Mouse (Mus musculus): Measurements from ENCODE around the gene Dll1.

Gene Dll1

DNA sequence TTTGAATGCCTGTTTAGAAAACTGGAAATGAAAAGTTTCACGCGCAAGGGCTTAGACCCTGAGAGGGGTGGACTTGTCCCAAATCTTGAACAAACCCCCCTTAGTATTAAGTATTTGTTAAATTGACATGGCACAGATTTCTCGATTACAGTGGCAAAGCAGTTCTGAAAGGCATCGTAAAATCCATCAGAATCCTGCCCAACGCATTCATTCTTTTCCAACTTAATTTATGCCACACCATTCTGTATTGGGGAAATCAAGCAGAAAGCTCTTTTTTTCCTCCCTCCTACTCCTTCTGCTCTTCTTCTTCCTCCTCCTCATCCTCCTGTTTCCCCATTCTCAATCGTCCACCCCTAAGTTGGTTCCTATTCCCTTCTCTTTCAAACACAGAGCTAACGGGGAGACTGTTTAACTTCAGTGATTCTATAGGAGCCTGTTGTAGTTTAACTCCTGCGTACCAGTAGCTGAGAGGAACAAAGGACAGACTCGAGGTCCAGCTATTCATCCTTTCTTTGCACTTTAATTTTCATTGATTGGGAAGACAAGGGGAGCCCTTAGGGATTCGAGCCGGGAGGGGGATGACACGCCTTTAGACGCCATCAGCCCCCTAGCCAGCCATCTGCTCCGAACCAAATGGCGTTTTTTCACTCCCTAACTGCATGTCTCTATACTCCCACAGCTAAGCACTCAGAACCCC, 1.9 kb upstream of the Dll1 start:
- DNase-seq (ENCODE audit: low spot score) = no peak

DNA sequence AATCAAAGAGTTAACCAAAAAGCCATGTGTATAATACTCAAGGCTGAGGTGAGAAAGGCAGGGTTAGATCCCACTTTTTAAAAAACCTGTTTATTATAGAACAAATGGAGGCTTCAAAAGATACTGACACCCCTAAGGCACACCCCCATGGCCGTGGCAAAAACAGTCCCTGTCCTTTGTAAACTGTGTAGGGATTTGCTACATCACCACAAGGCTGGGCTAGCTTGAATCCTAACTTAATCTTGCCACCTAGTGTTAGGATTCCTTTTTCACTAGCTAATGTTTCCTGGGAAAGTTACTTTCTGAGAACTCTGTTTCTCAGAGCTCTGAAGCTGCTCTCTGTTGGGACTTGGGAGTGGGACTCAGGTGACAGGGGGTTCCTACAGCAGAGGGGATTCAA, 1.2 kb upstream of the Dll1 start:
- peak; percentile 64 for DNase-seq (ENCODE audit: low spot score)

DNA sequence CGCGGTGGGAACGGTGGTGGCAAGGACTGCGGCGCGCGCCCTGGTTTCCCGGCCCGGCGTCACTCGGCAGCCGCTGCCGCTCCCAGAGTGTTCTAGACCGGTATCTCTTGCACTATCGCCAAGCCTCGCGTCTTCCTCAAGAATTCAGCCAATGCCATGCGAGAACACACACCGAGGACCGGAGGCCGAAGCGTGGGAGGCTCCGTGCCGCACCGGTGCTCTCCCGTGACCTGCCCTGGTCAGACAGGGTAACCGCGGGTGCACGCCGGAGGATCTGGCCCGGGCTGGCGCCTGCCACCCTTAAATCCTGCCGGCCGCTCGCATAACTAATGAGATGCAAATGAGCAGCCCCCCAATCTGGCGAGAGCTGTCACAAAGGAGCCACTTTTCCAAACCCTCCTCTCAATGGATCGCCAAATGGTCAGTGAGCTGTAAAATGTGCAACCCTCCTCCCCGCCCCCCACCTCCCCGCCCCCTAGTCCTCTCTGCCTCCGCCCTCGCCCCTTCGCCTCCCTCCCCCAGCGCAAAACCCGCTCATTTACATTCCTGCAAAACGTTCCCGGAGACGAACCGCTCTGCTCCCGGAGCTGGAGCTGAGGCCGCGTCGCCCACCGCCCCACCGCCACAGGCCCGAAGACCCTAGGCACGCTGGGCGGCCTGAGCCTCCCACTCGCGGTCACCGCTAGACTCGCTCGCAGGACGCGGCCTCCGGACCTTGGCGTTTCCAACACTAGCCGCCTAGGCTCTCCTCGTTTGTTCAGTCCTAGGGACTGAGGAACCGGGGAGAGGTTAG, 775 bp downstream of the Dll1 start:
- peak; percentile 73 for DNase-seq (ENCODE audit: low spot score)

DNA sequence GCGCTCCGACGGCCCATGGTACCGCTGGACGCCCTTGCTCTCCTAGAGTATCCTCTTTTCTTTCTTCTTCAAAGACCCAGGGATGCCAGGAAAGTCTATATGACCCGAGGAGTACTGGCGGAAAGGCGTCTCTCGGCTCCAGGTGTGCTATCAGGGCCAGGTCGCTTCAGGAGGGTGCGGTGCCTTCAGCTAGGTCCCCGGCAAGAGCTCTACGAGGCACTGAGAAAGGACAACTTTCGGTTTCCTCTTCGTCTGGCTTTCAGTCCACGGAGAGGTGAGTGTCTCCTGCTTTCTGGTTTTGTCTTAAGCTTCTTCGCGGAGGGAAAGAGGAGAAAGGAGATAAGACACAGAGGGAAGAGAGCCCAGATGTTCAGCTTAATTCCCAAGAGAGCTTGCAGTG, 1.4 kb downstream of the Dll1 start:
- DNase-seq (ENCODE audit: low spot score) = no peak

DNA sequence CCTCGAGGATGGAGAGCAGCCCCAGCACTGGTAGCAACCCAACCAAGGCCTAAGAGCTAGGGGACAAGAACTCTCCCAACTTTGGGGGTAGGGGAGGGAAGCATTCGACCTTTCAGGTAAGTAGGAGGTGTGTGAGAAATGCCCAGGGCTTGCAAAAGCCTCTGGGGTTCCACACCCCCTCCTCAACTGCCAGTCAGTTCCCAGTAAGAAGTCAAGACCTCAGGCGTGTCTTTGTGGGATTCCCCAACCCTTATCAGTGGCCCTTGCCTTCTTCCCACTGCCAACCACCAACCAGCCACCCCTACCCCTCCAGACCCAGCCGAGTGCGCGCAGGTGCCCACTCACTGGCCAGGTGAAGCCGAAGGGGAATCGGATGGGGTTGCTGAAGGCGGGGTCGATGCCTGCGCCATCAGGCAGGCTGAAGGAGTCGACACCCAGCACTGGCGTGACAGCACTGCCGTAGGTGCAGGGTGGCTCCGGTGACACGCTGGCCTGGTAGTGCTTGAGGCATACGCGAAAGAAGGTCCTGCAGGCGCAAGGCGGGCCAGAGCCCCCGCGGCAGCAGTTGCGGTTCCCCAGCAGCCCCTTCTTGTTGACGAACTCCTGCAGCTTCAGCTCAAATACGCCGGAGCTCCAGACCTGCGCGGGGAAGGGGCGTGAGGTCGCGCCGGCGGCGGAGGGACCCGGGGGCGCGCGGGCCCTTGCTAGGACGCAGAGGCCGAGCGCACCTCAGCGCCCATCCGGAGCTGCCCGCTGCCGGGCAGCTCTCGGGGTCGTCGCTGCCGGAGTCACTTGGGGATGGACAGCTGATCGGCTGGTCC, 2.1 kb downstream of the Dll1 start:
- no peak for DNase-seq (ENCODE audit: low spot score)

DNA sequence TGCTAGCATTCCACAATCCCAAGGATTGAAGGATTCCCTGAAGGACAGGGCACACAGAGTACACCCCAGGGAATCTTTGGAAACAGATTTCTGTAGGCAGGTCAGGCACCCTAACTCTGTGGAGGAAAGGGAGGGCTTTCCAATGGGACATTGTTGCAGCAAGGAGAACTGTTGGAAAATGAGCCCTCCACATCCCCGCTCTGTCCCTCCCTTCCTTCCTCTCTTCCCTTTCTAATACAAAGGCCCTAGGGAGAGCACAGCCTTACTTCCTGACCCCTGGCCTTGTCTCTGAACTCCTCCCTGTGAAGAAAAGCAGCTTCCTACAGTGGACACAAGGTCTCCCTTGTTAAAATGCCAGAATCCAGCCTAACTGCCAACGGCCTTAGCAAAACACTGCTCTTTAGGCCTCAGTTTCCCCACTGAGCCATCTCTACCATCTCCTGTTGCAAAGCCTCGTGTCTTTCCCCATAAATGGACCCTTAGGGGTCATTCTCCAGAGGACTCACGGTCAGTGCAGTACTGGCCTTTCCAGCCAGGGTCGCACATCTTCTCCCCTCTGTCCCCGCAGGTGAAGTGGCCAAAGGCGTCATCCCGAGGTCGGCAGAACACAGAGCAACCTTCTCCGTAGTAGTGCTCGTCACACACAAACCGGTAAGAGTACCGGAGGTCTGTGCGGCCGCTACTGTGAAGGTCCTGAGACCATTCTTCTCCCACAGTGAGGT, 3.6 kb downstream of the Dll1 start:
- DNase-seq (ENCODE audit: low spot score) = peak; percentile 44

DNA sequence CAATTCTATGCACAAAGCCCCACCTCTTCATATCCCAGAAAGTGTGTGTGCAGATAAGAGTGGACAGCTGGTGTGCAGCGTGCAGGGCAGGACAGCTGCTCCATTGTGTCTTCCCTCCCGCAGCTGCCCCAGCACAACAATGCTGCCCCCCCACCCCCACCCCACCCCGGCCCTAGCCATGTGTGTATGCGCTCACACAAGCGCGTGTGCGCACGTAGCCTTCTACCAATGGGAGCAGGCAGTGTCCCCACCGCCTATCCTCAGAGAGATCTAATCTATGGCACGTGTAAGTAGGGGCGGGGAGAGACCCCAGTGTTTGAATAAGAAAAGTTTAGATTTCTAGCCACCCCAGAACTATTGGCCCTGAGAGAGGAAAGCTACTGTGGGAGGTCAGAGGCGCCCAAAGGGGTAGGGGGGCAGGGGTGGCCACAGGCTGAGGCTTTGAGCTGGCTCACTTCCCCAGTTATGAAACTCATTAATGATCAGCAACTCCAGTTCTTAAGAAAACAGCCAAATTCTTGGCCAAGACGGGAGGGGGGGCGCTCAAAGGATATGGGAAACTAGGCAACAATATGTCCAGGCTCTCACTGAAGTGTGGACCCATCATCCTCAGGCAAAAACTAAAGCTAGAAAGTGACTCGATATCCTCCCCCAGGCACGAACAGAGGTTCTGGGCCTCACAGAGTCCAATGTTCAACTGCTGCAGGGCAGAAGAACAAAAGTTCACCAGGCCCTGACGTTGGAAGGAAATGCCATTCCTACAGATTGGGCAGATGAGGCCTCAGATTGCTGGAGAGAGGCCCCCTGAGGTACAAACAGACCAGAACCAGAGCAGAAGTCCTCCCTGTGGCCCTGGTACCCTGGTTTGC, 4.5 kb downstream of the Dll1 start:
- DNase-seq (ENCODE audit: low spot score) = no peak

DNA sequence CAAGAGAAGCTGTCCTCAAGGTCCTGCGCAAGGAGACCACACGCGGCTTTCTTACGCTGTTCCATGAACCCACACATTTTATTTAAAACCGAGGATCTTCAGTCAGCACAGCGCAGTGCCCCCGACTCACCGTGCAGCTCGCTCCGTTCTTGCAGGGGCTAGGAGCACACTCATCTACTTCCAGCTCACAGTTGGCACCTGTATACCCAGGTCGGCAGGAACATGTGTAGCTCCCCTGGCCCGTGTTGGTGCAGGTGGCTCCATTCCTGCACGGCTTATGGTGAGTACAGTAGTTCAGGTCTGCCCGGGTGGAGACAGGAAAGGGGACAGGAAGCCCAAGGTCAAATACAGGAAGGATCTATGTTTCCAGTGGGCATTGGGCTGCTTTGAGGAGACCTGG, 6.3 kb downstream of the Dll1 start:
- no peak for DNase-seq (ENCODE audit: low spot score)

DNA sequence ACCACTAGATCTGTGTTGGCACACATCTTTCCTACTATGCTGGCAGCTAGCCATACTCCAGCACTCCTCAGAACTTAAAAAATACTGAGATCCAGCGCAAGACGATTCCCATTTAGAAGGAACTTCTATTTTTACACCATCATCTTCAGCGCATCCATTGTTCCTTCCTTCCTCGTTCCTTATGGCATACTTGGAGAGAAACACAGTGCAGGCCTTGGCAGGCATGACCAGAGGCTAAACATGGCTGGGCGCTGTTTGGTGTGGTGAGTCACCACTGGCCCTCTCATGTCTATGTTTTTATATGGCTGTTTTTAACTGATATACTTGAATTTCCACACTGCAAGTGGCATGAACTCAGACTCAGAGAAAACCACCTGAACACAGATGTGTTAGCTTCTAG, 11.0 kb downstream of the Dll1 start:
- no peak for DNase-seq (ENCODE audit: low spot score)

DNA sequence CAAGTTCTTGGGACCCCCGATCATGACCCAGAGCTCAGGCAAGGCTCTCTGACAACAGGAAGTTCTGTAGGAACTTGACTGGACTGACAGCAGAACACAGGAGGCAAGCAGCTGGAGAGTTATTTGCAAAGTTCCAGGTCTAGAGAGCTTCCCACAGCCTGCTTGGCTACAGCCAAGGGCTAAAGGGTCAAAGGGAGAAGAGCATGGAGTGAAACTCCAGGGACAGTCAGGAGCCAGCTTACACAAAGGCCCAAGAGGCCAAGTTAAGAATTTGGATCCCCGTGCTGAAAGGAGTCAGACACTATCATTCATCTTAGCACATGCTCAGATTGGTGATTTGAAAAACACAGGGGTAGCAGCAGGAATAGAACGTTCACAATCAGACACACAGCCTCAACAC, 13.0 kb downstream of the Dll1 start:
- no peak for DNase-seq (ENCODE audit: low spot score)

DNA sequence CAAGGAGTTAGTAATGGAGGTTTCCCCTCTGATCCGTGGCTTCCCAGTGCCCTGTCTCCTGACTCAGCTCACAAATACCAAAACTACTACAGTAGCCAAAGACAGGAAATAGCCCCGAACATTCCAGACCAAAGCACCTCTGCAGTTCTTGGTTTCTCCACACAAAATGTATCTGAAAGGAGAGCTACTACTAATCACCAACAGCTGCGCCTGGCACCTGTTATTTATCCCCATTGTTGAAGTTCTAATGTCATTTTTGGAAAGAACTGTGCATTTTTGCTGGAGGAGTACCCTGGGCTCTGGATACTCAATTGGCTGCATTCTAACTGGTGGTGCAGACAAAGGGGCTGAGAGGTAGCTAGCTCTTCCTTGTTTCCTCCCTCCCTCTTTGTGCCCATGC, 19.6 kb downstream of the Dll1 start:
- no peak for DNase-seq (ENCODE audit: low spot score)

DNA sequence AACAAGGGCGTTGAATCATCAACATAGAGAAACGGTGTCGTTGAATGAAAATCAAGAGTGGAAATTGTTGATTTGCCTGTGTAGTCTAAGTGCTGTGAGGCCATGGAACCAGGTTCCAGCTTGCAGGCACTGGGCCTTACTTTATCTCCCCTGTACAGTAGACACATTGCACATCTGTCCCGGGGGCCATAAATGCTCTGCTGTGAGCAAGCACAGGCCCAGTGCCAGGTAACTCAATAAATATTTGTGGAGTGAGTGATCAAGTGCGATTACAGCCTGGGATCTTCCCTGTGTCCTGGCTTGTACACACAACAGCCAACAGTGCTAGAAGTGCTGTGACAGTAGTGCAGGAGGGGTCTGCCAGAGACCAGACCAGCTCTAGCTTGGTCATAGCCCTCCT, 20.1 kb downstream of the Dll1 start:
- no peak for DNase-seq (ENCODE audit: low spot score)

DNA sequence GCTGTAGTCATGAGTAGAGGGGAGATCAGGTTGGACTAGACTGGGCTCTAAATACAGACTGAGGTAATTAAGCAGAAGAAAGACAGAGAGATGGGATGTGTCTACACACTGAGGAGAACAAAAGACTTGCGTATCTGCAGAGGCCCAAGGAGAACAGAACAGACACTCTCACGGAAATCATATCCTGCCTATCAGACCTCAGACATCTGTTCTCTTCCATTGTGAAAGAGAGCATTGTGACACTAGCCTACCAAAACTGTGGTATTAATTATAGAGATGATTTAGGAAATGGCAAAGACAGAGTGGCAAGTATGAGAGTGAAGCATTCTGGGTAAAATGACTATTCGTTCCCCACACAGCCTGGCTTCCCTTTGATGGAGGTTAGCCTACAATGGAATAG, 21.6 kb downstream of the Dll1 start:
- DNase-seq (ENCODE audit: low spot score) = no peak

DNA sequence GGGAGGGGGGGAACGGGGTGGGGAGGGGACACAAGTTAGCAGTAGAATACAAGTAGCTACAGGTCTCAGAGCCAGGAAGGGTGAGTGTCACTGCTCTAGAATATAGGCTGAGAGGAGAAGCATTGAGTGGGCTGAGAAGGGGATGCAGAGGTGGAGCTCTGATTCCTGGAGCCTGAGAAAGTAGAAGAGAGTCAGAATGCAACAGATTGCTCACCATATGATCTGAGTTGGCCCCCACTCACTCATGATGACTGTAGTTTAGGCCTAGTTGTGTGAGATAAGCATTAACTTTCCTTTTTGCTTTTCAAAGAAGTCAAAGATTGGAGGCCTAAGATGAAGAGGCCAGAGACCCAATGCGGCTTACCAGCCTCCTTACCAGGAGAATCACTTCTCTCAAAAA, 22.7 kb downstream of the Dll1 start:
- DNase-seq (ENCODE audit: low spot score) = no peak

DNA sequence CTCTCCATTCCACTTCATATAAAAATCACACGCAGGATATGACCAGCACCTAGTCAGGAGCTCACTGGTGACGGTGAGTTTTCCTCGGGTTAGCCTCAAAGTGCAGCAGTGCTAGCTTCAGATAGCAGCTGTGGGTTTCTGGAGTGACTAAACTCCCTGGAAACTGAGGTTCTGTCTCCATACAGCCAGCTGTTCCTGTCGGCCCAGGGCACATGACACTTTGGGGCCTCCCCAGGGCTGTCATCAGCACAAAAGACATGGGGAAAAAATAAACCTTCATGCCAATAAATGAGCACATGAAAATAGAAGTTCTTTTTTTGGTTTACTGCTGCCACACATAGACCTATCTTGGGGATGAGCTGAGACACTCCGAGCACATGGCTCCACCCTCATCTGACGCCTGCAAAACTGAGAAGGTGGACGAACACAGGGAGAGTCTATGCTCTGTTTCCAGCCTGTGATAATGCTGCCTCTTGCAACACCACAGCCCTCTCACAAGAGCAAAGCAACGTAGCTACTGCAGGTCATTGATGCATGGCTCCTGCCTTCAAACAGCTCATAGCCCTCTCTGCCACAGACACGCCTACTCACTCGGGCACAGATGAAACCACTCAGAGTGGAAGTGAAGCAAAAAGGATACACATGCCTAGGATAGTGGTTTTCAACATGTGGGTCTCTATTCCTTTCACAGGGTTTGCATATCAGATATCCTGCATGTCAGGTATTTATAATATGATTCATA, 23.6 kb downstream of the Dll1 start:
- DNase-seq (ENCODE audit: low spot score) = no peak

DNA sequence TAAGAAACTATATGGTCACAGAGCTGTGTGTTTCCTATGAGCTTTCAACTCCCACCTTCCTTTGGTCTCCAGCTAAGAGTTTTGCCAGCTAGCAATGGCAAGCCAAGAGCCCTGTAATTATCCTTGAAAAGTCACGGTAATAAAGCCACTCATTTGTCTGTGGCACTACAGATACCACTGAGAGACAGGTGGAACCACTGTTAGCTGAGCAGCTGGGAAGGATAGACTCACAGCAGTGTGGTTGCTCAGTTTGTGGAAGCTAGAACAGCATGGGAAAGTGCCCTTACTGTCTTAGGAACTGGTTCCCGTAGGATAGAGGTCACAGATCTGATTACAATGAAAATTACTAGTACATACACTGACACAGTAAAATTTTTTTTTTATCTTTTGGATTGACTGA, 26.5 kb downstream of the Dll1 start:
- DNase-seq (ENCODE audit: low spot score) = no peak

DNA sequence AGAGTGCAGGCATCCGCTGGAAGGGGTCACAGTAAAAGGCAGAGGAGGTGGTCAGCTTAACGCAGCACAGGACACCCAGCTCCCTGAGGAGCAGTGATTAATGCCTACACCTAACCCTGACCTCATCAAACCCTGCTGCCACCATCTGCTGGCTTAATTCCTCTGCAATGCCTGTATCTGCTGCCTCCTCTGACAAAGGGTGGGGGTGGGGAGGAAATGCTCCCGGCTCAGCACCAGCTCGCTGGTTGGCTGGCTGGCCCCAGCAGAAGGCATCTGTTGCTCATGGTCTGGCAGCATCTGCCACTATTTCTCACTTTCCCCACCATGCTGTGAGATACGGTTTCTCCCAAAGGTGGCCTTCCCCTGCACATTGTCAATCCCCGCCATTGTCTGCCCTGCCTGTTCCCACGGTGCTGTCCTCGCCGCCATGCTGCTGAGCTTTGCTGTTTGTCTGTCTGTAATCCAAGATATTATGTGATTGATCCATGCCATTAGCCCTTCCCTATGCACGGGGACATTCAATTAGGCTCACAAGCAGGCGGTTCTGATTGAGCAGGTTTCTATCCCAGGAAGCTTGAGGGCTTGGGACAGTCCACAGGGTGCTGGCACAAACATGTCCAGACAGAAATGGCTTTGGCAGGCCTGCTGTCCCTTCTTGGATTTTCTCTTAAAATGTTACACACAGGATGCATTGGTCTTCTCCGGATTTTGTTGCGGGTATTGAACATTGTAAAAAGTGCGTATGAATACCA, 33.4 kb downstream of the Dll1 start:
- DNase-seq (ENCODE audit: low spot score) = no peak

DNA sequence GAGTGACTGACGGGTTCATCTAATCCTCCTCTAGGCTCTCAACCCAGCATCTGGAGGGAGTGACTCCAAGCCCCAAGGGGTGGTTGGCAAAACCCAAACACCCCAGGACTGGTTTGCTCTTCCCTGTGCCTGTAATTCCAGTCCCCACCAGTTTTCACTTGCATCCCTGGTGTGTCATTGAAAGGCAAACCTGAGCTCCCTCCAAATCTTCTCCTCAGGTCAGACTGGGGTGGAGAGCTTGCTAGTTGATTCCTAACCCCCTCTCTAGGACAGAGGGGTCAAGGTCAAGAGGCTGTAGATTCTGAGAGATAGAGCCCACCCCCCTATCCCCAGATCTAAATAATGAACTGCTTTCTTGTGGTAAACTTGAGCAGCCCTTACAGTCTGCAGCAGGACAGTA, 38.8 kb downstream of the Dll1 start:
- no peak for DNase-seq (ENCODE audit: low spot score)

DNA sequence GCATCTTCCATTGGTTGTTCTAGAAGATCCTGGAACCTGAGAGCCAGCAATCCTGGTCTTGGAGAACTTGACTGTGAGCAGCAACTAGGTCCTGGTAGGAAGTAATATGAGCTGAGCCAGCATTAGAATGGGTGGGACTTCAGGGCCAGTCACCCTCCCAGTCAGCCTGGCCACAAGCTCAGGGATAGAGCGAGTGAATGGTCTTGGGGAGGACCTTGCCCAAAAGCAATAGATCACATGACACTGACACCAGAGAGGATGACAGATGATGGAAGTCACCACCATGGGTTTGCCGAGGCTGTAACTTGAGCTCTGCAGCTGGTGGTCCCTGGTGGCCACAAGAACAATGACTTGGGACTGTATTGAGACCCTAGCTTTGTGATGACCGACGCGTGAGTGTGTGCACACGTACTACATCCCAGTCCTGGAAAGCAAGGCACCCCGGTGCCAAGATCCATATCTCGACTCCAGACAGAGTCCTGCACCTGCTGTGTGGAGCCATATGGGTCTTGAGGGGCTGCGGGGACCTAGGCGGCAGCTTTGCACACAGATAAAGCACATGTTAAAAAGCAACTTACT, 46.8 kb downstream of the Dll1 start:
- no peak for DNase-seq (ENCODE audit: low spot score)

DNA sequence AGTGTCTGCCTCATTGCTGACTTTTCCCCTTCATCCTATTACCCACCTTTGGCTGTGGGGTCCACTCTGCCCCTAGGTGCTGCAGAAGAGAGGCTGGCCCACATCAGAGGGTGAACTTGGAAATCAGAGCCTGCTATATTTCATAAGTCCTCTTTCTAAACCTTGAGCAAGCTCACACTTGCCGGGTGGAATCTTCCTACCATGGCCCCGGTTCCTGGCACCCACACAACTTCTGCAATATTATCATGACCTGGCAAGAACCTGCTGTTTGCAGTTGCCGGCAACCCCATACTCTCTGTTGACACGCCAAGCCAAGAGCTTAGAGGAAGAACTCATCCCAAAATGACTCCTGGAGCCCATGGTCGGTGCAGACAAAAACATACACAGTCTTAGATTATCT, 49.6 kb downstream of the Dll1 start:
- no peak for DNase-seq (ENCODE audit: low spot score)

Measured in lung, postnatal 25 days (tissue).